Mouse (Mus musculus): ENCODE measurements around the gene Atp9a. TPM values are rescaled to one million over a fixed set of nuclear protein-coding genes. Genes with fewer than 3 reads are reported as not detected.
A peak's percentile ranks its signal among the peaks of the same experiment; 100 is the strongest.

Atp9a gene
- polyA plus RNA-seq (2015; fragmentation: Nextera tagmentation; extraction: Ambion mirVana) = 35.2 and 37.1 TPM in 2 replicates

- 23% methylated on average over 10 of the region's 33 CpGs for WGBS
- peak within 1 kb of the TSS; percentile 71 for H3K4me2 ChIP-seq
- H3K4me3 ChIP-seq = peak within 1 kb of the TSS; percentile 89
- H3K27me3 ChIP-seq = no peaks in the 10 kb centered on the region
- H3K4me1 ChIP-seq = peaks cover 10% of the 10 kb centered on the region; the same call in 1 of the 2 replicates
- no peaks in the 10 kb centered on the region for H3K36me3 ChIP-seq (ENCODE audit: poor library complexity, severe bottlenecking)
- no peaks in the 10 kb centered on the region for H3K9me3 ChIP-seq (replicated peaks)
- H3K9ac ChIP-seq = peak within 1 kb of the TSS; percentile 93
- peak within 1 kb of the TSS; percentile 90 for H3K27ac ChIP-seq
- peak; percentile 64 for ATAC-seq
Measured at GRCm38 (mm10) chr2:168742059-168742627, at the start of gene Atp9a. TSS of gene Atp9a (minus strand) at chr2:168742409.

DNA sequence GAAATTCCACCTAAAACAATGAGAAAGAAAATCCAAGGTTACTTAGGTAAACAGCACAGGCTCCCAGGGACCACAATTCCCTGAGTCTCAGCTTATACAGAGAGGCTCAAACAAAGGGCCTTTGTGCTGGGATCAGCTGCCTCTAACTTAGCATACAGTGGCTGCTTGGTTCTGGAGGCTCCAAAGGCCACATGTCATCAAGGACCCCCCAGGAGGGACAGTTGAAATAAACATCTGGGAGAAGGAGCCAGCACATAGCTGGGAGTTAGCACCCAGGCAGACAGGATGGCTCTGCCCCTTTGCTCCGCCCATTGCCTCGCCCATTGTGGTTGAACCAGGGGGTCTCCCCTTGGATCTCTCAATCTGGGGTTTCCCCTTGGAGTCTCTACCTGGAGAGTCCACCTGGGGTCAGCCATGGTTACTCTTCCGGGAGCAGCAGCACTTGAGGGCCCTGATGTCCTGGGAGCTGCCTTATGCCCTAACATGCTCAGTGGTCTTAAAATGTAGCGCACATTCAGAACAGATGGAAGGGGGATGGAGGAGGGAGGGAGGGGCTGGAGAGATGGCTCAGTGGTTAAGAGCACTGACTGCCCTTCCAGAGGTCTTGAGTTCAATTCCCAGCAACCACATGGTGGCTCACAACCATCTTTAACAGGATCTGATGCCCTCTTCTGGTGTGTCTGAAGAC is 49.0 kb upstream of the Atp9a start:
- Histone ChIP-seq H3K36me3 (ENCODE audit: poor library complexity, severe bottlenecking) (no peaks in the 10 kb centered on the region), H3K4me3 (no peak overlapping the region), H3K9ac (no peak overlapping the region), H3K9me3 (replicated peaks) (no peaks in the 10 kb centered on the region), H3K4me1 (peaks cover 7% of the 10 kb centered on the region), H3K27ac (0 out of 2 replicates have a peak overlapping the region, but pooled peaks have one; percentile 35), H3K4me2 (no peak overlapping the region), H3K27me3 (no peaks in the 10 kb centered on the region)
- 41% methylated on average over 4 of the region's 4 CpGs for WGBS
- no peak for ATAC-seq

GRCm38 (mm10) chr2:168786174-168786573 is 44.0 kb upstream of the Atp9a start:
- ATAC-seq = no peak
- peaks cover 5% of the 10 kb centered on the region for H3K4me1 ChIP-seq
- peaks cover 6% of the 10 kb centered on the region; the same call in 1 of the 2 replicates for H3K27me3 ChIP-seq
- H3K9ac ChIP-seq = no peak overlapping the region
- WGBS = 94% methylated on average over 9 of the region's 9 CpGs
- H3K4me2 ChIP-seq = no peak overlapping the region
- H3K36me3 ChIP-seq (ENCODE audit: poor library complexity, severe bottlenecking) = no peaks in the 10 kb centered on the region
- H3K4me3 ChIP-seq = no peak overlapping the region
- no peak overlapping the region for H3K27ac ChIP-seq
- no peaks in the 10 kb centered on the region for H3K9me3 ChIP-seq (replicated peaks)

DNA sequence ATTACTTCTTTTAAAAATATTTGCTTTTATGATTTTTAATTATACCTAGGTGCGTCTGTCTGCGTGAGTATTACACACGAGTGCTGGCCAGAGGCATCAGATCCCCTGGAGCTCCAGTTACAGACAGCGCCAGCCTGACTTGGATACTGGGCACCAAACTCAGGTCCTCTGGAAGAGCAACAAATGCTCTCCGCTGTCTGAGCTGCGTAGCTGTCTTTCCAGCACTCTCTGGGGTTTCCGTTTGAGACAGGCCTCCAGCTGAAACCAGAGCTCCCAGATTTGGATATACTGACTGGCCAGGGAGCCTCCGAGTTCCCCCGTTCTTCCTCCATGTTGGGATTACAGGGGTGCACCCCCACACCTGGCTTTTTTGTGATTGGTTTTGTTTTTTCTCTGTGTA is 38.4 kb upstream of the Atp9a start:
- no peak overlapping the region for H3K4me2 ChIP-seq
- H3K4me3 ChIP-seq = no peak overlapping the region
- peaks cover 6% of the 10 kb centered on the region; the same call in 1 of the 2 replicates for H3K27me3 ChIP-seq
- no peak overlapping the region for H3K27ac ChIP-seq
- WGBS = 38% methylated on average over 9 of the region's 9 CpGs
- H3K9me3 ChIP-seq (replicated peaks) = no peaks in the 10 kb centered on the region
- ATAC-seq = no peak
- H3K4me1 ChIP-seq = peaks cover 8% of the 10 kb centered on the region
- H3K36me3 ChIP-seq (ENCODE audit: poor library complexity, severe bottlenecking) = no peaks in the 10 kb centered on the region
- H3K9ac ChIP-seq = no peak overlapping the region

GRCm38 (mm10) chr2:168780024-168780423 is 37.8 kb upstream of the Atp9a start:
- Histone ChIP-seq H3K4me2 (no peak overlapping the region), H3K27me3 (peaks cover 6% of the 10 kb centered on the region; the same call in 1 of the 2 replicates), H3K27ac (no peak overlapping the region), H3K9me3 (replicated peaks) (no peaks in the 10 kb centered on the region), H3K4me1 (peaks cover 8% of the 10 kb centered on the region), H3K9ac (no peak overlapping the region), H3K4me3 (no peak overlapping the region), H3K36me3 (ENCODE audit: poor library complexity, severe bottlenecking) (no peaks in the 10 kb centered on the region)
- 10% methylated on average over 9 of the region's 9 CpGs for WGBS
- ATAC-seq = no peak

DNA sequence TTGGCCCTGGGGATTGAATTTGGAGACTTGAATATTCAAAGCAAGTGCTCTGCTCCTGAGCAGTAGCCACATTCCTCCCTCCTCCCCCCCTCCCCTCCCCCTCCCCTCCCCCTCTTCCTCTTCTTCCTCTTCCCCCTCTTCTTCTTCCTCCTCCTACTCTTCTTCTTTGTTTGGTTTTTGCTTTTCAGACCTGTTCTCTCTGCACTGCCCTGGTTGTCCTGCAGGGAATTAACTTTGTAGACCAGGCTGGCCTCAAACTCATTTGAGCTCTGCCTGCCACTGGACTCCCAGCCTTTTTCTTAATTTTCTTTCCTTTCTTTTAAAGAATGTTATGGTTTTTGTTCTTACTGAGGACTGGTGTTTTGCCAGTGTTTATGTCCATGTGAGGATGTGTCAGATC is 35.3 kb upstream of the Atp9a start:
- Histone ChIP-seq H3K9ac (no peak overlapping the region), H3K9me3 (replicated peaks) (no peaks in the 10 kb centered on the region), H3K4me1 (peaks cover 8% of the 10 kb centered on the region), H3K4me3 (no peak overlapping the region), H3K36me3 (ENCODE audit: poor library complexity, severe bottlenecking) (no peaks in the 10 kb centered on the region), H3K27me3 (peaks cover 6% of the 10 kb centered on the region; the same call in 1 of the 2 replicates), H3K4me2 (no peak overlapping the region), H3K27ac (no peak overlapping the region)
- no peak for ATAC-seq

GRCm38 (mm10) chr2:168776238-168776637 is 34.0 kb upstream of the Atp9a start:
- 88% methylated on average over 3 of the region's 3 CpGs for WGBS
- no peak for ATAC-seq

GRCm38 (mm10) chr2:168769259-168769658 is 27.1 kb upstream of the Atp9a start:
- Histone ChIP-seq H3K9me3 (replicated peaks) (no peaks in the 10 kb centered on the region), H3K36me3 (ENCODE audit: poor library complexity, severe bottlenecking) (no peaks in the 10 kb centered on the region), H3K27ac (no peak overlapping the region), H3K4me3 (no peak overlapping the region), H3K4me2 (no peak overlapping the region), H3K4me1 (peaks cover 29% of the 10 kb centered on the region), H3K9ac (no peak overlapping the region), H3K27me3 (peaks cover 56% of the 10 kb centered on the region)
- 27% methylated on average over 8 of the region's 8 CpGs for WGBS
- ATAC-seq = no peak

More at GRCm38 (mm10) chr2:168776238-168776637, 34.0 kb upstream of the Atp9a start:
- no peaks in the 10 kb centered on the region for H3K27me3 ChIP-seq
- H3K36me3 ChIP-seq (ENCODE audit: poor library complexity, severe bottlenecking) = no peaks in the 10 kb centered on the region
- H3K4me2 ChIP-seq = no peak overlapping the region
- H3K9ac ChIP-seq = no peak overlapping the region
- H3K9me3 ChIP-seq (replicated peaks) = no peaks in the 10 kb centered on the region
- no peak overlapping the region for H3K4me3 ChIP-seq
- no peak overlapping the region for H3K27ac ChIP-seq
- H3K4me1 ChIP-seq = peaks cover 8% of the 10 kb centered on the region

- no peaks in the 10 kb centered on the region for H3K9me3 ChIP-seq (replicated peaks)
- peak within 1 kb of the TSS; percentile 56 for H3K4me3 ChIP-seq
- H3K27ac ChIP-seq = no peak within 1 kb of the TSS
- ATAC-seq = no peak
- peaks cover 43% of the 10 kb centered on the region for H3K4me1 ChIP-seq
- H3K4me2 ChIP-seq = peak within 1 kb of the TSS; percentile 91
- WGBS = 11% methylated on average over 10 of the region's 10 CpGs
- peak within 1 kb of the TSS; percentile 76 for H3K9ac ChIP-seq
- H3K27me3 ChIP-seq = peaks cover 66% of the 10 kb centered on the region
- H3K36me3 ChIP-seq (ENCODE audit: poor library complexity, severe bottlenecking) = no peaks in the 10 kb centered on the region
Measured at GRCm38 (mm10) chr2:168767582-168767981, 25.4 kb upstream of the Atp9a start, which contains the start of gene Sall4. TSS of gene Sall4 (minus strand) at chr2:168767943.

DNA sequence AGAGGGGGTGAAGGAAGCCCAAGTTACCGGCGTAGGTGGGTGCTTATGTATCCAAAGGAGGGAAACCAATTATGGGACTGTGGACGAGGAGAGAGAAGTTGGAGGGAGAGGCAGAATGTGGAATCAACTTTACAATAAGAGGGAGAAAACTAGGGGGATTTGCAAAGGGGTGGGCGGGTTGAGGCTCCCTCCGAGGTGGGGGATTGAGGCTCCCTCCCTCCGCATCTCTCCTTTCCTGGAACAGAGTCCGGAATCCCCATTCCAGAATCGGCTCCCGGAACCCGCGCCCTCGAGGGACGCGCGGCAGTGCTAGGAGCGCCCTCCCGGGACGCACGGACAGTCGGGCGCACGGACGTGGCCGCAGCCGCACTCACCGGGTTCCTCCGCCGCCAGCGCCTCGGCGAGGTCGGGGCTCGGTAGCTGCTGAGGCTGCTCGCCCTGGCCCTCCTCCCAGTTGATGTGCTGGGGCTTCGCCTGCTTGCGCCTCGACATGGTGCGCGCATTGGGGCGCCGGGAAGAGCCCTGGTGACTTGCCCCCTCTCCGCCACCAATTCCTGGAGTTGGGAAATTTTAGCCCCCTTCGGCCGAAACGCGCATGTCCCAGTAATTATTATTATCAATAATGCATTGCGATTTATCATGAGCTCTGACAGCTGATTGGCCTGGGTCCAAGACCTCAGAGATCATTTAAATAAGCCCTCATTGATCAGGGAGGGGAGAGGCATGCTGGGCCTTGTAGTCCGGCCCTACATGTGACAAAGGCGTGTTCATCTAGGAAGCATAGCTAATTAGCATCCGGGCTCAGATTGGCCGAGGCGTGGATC is 24.5 kb upstream of the Atp9a start:
- H3K4me1 ChIP-seq = peaks cover 51% of the 10 kb centered on the region
- ATAC-seq = peak; percentile 76; the same call in 1 of the 2 replicates
- H3K27ac ChIP-seq = peak overlapping the region; percentile 76; the same call in 1 of the 2 replicates

GRCm38 (mm10) chr2:168765696-168766537 is 23.7 kb upstream of the Atp9a start:
- under 1% methylated on average over 58 of the region's 65 CpGs for WGBS
- peak overlapping the region; percentile 76 for H3K27ac ChIP-seq
- peak overlapping the region; percentile 56 for H3K4me3 ChIP-seq
- H3K4me2 ChIP-seq = peak overlapping the region; percentile 91
- peaks cover 51% of the 10 kb centered on the region for H3K4me1 ChIP-seq
- no peaks in the 10 kb centered on the region for H3K9me3 ChIP-seq (replicated peaks)
- ATAC-seq = peak; percentile 30; the same call in 1 of the 2 replicates
- H3K27me3 ChIP-seq = peaks cover 66% of the 10 kb centered on the region
- peak overlapping the region; percentile 76 for H3K9ac ChIP-seq
- H3K36me3 ChIP-seq (ENCODE audit: poor library complexity, severe bottlenecking) = no peaks in the 10 kb centered on the region

More for the DNA sequence above, 24.5 kb upstream of the Atp9a start:
- peak overlapping the region; percentile 76 for H3K9ac ChIP-seq
- H3K9me3 ChIP-seq (replicated peaks) = no peaks in the 10 kb centered on the region
- H3K36me3 ChIP-seq (ENCODE audit: poor library complexity, severe bottlenecking) = no peaks in the 10 kb centered on the region
- WGBS = under 1% methylated on average over 44 of the region's 52 CpGs
- H3K27me3 ChIP-seq = peaks cover 66% of the 10 kb centered on the region
- H3K4me2 ChIP-seq = peak overlapping the region; percentile 91
- H3K4me3 ChIP-seq = peak overlapping the region; percentile 56

Measured in forebrain, embryonic 13.5 days (tissue).